Mouse (Mus musculus): ENCODE data around the gene Olfr1355.
"Not testable (repeated sequence)": the region's sequence is repeated elsewhere in the genome, so short reads cannot be mapped to it uniquely, and the experiment has no call there.

The Olfr1355 gene

GRCm38 (mm10) chr10:78875240-78875639 lies at the start of gene Olfr1355:
TSS of gene Olfr1355 (plus strand) at chr10:78875540.
- no peak for DNase-seq (ENCODE audit: low read depth, low spot score)

DNA sequence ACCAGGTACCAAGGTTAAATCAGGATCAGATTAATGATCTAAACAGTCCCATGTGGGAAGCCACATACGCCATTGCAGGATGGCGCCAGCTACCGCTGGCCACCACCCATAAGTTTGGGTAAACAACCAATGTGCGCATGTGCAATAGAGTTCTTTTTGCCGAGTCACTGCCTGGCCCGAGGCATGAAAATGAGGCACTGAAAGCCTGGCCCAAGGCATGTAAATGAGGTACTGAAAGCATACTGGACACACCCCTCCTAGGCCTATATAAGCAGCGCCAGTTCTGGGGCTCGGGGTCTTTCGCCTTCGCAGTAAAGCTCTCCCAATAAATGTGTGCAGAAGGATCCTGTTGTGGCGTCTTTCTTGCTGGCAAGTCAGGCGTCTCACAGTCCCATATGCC lies 34.9 kb upstream of the Olfr1355 start:
- DNase-seq (ENCODE audit: low read depth, low spot score), result not testable (repeated sequence)

- DNase-seq (ENCODE audit: low read depth, low spot score), result no peak
Measured at GRCm38 (mm10) chr10:78852066-78852465, 23.3 kb upstream of the Olfr1355 start, which contains the start of gene Olfr1356. TSS of gene Olfr1356 (minus strand) at chr10:78852166.

DNA sequence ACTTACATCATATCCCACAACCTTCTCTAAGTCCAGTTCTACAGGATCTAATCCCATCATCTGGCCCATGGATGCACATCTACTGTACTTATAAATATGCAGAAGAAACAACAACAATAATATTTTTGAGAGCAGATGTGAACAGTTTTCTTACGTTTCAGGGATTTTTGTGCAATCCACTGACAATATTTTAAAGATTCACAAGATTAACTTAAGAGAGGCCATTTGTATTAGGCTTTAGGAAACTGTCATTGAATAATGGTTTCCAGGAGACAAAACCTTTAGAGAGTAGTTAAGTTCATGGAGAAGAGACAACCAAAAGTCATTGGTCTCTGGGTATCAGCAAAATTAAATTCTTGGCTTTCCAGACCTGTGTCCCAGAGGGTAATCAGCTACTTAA lies 37.5 kb downstream of the Olfr1355 start, which contains the start of gene Olfr1354:
Gene Olfr1354, plus strand, starts transcription at position 301 of the 400 bp plus-strand sequence.
- not testable (repeated sequence) for DNase-seq (ENCODE audit: low read depth, low spot score)
